Mouse (Mus musculus) testis, postnatal 14 days (tissue): ENCODE measurements around the gene Spef1.

ENCODE experiments used
- DNase-seq: peaks from one replicate; pipeline ENCODE4 v3.0.0; 2021; ENCODE audit warnings: low spot score

Spef1 gene

GRCm38 (mm10) chr2:131172322-131172721 lies 14.8 kb downstream of the Spef1 start:
- DNase-seq = no peak

GRCm38 (mm10) chr2:131171401-131172104 lies 15.5 kb downstream of the Spef1 start:
- DNase-seq = peak; percentile 73

GRCm38 (mm10) chr2:131170936-131171335 lies 16.1 kb downstream of the Spef1 start:
- no peak for DNase-seq

DNA sequence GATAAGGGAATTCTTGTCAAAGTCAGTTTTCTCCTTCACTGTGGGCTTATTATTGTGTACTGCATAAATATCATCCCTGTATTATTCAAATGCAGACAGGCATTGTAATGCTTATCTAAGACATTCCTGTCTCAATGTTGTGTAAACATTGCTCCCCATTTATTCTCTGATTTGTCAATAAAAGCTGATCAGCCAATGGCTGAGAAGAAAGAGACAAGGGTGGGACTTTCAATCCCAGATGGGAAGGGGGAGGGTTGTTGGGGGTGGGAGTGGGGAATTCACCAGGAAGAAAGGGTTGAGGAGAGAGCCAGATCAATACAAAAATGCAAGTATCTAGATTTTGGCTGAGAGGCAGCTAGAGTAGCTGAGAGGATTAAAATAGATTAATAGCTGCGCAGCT lies 18.2 kb downstream of the Spef1 start:
- DNase-seq = no peak

DNA sequence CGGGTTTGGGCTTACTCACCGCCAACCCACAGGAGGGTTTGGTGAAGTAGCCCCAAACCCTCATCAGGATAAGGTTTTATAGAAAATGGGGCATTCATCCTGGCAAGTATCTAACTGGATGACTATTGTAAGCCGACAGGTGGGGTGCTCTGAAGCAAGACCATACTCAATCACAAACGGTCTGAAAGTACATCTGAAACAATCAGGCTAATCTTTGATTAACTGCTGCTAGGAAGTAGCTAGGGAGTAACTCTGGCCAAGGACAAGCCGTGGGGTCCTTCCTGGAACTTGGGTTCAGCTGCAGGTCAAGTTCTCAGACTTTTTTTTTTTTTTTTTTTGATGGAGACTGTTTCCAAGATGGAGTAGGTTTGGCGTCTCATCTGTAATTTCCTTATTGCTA lies 19.1 kb downstream of the Spef1 start:
- DNase-seq = no peak

DNA sequence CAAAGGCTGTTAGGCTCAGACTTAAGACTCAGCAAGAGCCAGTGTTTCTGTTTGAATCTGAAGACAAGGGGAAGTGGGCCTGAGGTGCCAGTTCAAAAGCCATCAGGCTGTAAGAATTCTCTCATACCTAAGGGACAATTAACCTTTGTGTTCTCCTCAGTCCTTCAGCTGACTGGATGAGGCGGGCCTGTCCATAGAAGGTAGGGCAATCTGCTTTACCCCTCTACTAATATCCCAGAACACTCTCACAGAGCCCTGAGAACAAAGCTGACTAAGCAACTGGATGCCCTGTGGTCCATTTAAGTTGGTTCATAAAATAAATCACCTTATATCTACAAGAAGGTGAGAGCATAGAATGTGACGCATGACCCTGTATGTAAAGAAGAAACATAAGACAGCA lies 20.9 kb downstream of the Spef1 start:
- no peak for DNase-seq

GRCm38 (mm10) chr2:131163924-131164323 lies 23.2 kb downstream of the Spef1 start:
- no peak for DNase-seq

GRCm38 (mm10) chr2:131160671-131161111 lies 26.4 kb downstream of the Spef1 start:
- peak; percentile 45 for DNase-seq

- peak; percentile 98 for DNase-seq
Observed at GRCm38 (mm10) chr2:131159938-131160581, 27.0 kb downstream of the Spef1 start, which contains the start of gene 1700037H04Rik. Gene 1700037H04Rik, minus strand, starts transcription at chr2:131160081.

DNA sequence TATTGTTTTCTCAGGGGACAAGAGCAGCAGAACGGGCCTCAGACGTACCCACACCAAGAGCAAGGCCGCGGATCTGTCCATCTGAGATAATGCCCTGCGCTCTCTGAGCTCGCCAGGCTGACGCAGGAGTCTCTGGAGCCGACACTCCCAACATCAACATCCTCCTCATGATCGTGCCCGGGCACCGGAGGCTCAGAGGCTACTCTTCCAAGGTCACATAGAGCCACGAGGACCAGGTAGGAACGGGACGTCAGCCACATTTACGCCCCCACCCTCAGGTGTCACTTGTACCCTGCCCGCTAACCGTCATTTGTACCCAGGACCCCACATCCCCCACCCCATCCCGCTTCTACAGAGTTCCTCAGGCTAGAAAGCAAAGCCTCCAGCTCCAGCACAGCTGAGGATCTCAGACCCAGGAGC lies 27.6 kb downstream of the Spef1 start:
- no peak for DNase-seq

DNA sequence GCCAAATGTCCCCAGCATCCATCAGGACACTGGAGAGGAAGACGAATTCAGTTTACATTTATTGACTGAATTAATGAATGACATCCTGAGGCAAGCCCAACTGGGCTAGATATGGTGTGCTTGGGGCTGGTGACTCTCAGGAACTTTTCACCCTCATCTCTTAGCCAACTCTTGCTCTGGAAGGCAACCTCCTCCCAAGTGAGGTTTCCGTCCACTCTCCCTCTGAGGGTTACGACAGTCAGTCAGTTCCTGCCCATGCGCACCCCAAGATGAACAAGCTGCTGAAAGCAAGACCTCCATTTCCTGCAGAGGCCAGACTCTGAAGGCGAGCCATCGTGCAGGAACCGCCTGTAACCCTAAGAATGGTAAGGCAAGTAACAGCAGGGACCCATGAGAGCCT lies 30.1 kb downstream of the Spef1 start:
- DNase-seq = no peak

- DNase-seq = no peak
Observed at GRCm38 (mm10) chr2:131154036-131154435, 33.0 kb downstream of the Spef1 start.

DNA sequence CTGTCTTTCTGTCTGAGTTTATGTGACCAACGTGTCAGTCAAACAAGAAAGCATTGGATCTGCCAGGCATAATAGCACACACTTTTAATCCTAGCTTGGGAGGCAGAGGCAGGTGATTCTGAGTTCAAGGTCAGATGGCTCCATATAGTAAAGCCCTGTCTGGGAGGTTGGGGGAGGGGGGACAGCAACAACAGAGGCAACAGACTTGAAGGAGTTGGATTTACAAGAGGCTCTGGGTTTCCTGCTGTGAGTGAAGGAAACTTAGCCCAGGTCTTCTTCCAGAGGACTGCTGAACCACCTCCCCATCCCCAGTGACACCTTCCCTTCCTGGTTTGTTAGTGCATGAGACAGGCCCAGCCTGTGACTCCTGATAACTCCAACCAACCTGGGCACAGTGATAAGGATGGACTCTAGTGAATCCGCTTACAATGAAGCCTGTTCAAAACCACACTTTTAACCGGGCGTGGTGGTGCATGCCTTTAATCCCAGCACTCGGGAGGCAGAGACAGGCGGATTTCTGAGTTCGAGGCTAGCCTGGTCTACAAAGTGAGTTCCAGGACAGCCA lies 34.8 kb downstream of the Spef1 start:
- DNase-seq = no peak

DNA sequence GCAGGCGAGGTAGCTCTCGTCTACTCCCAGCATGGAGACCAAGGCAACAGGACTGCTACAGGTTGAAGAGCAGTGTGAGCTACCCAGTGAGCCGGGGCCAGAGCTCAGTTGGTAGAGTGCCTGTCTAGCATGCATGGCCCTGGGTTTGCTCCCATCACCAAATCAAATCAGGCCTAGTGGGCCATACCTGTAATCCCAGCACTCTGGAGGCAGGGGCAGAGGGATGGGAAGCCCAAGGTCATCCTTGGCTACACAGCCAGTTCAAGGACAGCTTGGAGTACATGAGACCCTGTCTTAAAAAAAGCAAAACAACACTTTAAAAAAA lies 37.9 kb downstream of the Spef1 start:
- DNase-seq = no peak

DNA sequence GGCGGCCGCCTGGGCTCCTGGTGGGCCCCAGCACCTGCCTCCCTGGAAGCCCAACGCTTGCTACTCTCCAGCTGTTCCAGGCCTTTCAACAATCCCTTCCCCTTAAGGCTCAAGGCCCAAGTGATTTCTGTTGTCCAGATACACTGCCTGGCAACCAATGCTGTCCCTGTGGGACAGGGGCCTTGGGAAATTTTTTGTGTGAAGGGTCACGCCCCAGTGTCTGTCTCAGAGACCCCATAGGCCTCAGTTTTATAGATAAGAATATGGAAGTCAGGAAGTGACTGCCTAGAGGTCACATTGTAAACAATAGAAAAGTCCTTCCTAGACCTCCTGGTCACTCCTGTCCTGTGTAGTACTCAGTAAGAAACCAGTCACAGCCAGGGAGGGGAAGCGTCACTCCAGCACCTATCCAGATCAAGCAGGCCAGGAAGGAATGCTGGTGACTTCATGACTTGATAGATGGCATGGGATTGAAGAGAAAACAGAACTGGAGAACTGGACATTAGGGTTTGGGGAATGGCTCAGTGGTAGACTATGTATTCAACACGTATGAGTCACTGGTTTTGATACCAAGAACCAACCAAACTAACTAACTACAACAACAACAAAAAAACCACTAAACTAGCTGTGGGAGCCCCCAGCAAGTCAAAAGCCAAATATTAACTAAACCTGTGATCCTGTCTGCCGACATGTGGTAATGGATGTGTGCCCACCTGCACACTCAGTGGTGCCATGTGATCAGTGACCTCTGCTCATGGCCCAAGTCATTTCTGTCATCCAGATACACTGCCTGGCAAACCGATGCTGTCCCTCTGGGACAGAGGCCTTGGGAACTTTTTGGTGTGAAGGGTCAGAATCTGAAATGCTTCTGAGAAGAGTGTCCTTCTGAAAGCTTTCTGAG lies 38.5 kb downstream of the Spef1 start:
- DNase-seq = no peak

- no peak for DNase-seq
Observed at GRCm38 (mm10) chr2:131147043-131147365, 40.1 kb downstream of the Spef1 start.

DNA sequence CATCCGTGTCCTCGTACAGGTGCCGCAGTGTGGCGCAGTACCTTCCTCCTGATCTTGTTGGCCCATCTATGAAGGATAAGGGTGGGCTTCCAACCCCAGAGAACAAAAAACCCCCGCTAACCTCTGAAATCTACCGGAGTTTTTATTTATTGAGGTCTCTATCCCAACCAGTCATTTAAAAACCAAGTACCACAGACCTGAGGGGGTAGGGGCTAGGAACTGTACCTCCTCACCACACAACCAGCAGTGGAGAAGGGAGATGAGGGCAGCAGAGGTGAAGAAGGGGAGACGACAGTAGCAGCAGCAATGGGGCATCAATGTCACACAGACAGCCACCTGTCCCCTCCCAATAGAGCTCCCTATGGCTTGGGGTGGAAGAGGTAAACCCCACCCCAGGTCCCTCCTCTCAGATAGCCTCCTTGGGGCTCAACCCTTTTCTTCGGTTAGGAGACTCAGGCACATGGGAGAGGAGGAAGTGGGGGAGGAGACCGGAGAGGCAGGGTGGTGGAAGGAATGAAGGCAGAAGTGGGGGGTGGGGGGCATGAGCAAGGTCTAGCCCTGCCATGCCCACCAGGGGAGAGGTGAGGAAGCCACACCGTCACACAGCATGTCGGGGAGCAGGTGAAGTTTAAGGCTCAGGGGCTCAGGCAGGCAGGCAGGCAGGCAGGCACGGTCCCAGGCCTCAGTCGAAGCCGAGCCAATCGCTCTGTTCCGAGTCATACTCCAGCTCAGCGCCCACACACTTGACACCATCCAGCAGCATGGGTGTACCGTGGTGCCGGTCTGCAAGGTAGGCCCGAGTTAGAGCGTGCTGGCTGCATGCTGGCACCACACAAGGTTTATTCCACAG lies 40.7 kb downstream of the Spef1 start:
- DNase-seq = no peak

DNA sequence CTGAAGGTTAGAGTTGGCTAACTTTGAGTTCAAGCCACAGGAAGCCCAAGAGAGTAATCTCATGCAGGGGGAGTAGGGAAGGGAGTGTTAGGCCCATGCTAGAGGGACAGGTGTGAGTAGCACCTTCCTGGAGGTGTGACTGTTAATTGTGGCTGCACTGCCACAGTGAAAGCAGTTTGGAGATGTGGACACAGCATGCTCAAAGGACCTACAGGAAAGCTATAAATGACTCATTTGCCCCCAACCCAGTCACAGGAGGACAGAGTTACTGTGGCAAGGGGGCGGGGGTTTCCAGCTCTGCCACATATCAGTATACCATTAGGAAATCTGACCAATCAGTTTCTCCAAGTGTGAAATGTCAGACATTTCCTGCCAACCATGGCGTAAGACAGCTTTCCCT lies 41.5 kb downstream of the Spef1 start:
- no peak for DNase-seq

- no peak for DNase-seq
Observed at GRCm38 (mm10) chr2:131145121-131145520, 42.0 kb downstream of the Spef1 start.

DNA sequence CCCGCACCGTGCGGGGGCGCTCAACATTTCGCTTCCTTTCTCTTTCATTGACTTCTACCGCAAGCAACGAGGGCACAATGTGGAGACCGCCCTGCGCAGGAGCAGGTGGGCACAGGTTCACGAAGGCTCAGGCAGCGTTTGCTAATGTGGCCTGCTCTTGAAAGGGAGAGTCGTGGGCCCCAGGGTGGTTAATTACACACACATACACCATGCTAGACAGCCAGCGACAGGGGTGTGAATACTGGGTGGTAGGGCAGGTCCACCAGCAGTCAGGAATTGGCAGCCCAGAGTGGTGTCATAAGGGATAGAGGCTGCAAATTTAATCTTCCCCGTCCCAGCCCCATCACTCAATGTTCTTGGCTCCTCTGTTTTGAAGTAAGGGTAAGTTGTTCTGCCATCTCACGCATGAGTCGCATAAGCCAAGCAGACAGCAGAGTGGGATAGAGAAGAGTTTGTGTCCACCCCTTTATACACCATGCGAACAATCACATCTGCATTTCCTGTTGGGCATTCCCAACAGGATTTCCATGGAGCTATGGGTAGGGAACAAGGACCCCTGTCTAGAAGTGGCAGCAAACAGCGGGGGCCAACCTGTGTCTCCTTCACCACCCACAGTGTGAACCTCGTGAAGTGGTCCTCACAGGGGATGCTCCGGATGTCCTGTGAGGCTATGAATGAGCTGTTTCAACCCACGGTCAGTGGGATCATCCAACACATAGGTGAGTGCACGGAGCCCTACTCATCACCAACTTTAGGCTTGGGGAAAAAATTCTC lies 43.9 kb downstream of the Spef1 start:
- no peak for DNase-seq

DNA sequence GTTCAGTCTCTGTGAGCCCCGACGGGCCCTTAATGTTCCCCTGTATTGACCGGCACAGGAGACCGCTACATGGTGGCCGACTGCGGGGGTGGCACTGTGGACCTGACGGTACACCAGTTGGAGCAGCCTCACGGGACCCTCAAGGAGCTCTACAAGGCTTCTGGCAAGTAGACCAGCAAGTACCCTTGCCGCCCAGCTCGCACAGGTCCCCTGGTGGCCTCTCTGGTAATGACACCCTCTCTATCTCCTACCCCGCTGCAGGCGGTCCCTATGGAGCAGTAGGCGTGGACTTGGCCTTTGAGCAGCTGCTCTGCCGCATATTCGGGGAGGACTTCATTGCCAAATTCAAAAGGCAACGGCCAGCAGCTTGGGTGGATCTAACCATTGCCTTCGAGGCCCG lies 44.5 kb downstream of the Spef1 start:
- DNase-seq = peak; percentile 75
